Mouse (Mus musculus) small intestine, adult 2 months (tissue): ENCODE data around the gene Maneal.

Experiments used
- CTCF ChIP-seq: fragments of 200-500 bp; IDR thresholded peaks from 2 replicates; pipeline ENCODE4 v1.5.1; 2012; ENCODE audit warnings: low read depth, mild to moderate bottlenecking, control low read depth, inconsistent platforms, low read length, moderate library complexity, mixed read lengths; ENCODE audit not compliant: insufficient replicate concordance, insufficient read length; ENCODE audit errors: extremely low read depth
- POLR2A ChIP-seq: fragments of 200-500 bp; IDR thresholded peaks from 2 replicates; pipeline ENCODE4 v1.6.1; 2012; ENCODE audit warnings: low read depth, mild to moderate bottlenecking, control low read depth, inconsistent platforms, low read length, moderate library complexity

GRCm38 (mm10) chr4:124898428-124898827, 36.5 kb upstream of the Maneal start:
- TF ChIP-seq POLR2A: no peak
- no peak for TF ChIP-seq CTCF
